Mouse (Mus musculus) left cerebral cortex, postnatal 14 days (tissue): ENCODE results near the gene Rhoc. TPM values are rescaled to one million over a fixed set of nuclear protein-coding genes. Genes with fewer than 3 reads are reported as not detected.

Source experiments
- DNase-seq, 2 experiments: peaks; one replicate each; pipeline ENCODE4 v3.0.0; 2021 to 2022; ENCODE audit warnings: low spot score in 2 of 2, mixed read lengths in 1 of 2
- intact Hi-C: fragments of 180-260 bp; cut with DNase I; formaldehyde crosslinking; loops from one replicate; pipeline ENCODE4 v1.15.1; 2025
- total RNA-seq, 2 experiments: library from RNA; stranded (reverse); gene quantifications; 2 replicates each; pipeline ENCODE4 v1.2.3; 2021

The Rhoc gene
- total RNA-seq, 2 experiments from 2014 or later, result 35.2 to 36.6 TPM

DNA sequence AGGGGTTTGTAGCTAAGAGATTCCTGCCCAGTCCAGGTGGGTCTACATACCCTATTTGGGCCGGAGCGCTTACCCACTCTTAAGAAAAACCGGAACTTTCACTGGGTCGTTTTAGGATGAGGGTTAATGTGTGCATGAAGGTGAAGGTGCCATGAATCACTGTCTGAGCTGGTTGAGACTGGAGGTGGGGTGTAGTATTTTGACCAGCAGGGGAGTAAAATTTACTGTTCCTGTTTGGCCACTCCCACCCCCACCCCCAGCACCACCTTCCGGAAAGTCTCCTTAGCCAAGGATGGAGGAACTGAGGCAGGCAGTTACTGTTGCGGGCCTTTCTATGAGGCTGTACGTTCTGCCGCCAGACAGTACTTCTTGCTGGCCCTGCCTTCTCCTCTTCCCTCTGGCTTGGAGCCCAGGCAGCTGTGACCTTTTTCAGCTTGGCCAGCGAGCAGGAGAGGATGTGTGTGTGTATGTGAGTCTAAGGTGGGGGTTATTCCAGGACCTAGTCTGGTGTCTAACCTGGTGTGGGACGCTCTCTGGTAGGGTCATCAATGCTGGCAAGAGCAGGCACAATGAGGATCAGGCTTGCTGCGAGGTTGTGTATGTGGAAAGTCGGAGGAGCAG lies 6.0 kb upstream of the Rhoc start:
- no peak for DNase-seq
- intact Hi-C loops, result loop anchor here (5.0 kb wide), 1 partner anchor 280 kb away; no protein-coding TSS in a partner anchor

DNA sequence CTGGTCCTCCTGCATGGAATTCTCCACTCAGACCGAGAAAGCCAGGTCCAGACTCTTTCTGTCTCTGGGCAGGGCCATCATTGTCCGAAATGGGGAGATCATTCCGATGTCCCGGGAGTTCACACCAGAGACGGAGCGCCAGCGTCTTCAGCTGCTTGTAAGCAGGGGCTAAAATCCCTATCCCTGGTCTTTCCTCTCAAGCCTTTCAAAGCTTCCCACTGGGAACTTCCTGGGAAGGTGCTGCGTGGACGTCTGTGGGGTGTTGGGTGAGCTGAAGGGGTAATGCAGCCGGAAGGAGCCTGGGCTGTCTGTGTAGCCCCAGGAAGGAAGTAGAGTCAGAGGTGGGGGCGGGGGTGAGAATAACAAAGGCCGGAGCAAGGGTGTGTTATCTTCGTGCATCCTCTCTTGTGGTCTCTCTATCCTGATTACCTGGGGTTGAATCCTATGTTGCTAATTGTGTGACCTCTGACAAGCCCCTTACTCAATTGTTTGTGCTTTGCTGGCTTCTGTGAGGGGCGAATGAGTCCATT lies 4.1 kb upstream of the Rhoc start:
- intact Hi-C loops, result loop anchor here (5.0 kb wide), 1 partner anchor 278 kb away; no protein-coding TSS in a partner anchor
- DNase-seq, result no peak

DNA sequence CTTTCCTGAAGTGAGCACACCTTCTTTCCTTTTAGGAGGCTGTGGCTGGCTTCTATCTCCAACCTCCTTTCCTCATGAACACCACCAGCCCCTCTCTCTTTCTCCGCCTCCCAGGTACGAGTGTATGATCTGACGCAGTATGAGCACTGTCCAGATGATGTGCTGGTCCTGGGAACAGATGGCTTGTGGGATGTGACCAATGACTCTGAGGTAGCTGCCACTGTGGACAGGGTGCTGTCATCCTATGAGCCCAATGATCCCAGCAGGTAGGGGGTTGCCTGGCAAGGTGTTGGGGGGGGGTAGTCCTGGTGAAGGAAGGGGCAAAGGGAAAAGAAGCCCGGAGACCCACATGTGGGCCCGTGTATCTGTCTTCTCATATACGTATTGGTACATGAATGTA lies 2.9 kb upstream of the Rhoc start:
- intact Hi-C loops, result no loop called here
- no peak for DNase-seq

DNA sequence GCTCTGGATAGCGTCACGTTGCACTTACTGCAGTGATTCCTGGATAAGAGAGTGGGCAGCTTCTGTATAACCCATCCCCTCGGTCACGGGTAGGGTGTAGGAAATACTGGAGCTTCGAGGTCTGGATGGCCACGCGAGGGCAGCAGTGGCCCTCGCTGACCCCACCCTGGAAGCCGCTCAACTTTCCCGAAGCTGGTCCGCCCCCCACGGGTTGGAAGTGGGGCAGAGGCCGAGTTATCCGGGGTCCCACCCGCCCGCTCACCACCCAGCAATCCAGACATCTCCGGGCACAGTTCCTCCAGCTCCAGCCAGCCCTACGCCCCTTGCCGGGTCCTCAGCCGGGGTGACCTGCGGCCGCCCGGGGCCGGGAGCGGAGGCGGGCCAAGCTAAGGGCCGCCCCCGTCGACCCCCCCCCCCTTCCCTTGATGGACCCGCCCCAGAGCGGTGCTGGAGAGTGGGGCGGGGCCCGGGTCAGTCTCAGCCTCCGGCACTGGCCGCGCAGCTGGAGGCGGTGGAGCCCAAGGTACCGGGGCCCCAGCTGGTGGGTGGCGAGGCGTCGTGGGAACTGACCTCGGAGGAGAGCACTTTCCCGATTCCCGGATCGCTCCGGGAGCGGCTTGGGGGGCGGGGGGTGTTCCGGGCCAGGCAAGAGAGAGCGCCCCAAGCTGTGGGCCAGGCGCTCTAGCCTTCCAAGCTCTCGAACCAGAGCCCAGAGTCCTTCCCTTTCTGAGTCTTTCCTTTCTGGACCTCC lies 561 bp downstream of the Rhoc start:
- intact Hi-C loops, result no loop called here
- DNase-seq, result peak; percentile 59 to 62

- no peak for DNase-seq
- intact Hi-C loops, result no loop called here
Observed at GRCm38 (mm10) chr3:104789312-104789605, 1.1 kb downstream of the Rhoc start.

- intact Hi-C loops, result loop anchor here (5.0 kb wide), 1 partner anchor 72 kb away; the partner anchor contains the start of genes Capza1 and St7l
- DNase-seq, result peak in 1 of 2 experiments; percentile 19
Observed at GRCm38 (mm10) chr3:104789822-104790221, 1.6 kb downstream of the Rhoc start.

GRCm38 (mm10) chr3:104790401-104790937 lies 2.3 kb downstream of the Rhoc start:
- peak; percentile 68 to 72 for DNase-seq
- intact Hi-C loops, result loop anchor here (5.0 kb wide), 1 partner anchor 72 kb away; the partner anchor contains the start of genes Capza1 and St7l

DNA sequence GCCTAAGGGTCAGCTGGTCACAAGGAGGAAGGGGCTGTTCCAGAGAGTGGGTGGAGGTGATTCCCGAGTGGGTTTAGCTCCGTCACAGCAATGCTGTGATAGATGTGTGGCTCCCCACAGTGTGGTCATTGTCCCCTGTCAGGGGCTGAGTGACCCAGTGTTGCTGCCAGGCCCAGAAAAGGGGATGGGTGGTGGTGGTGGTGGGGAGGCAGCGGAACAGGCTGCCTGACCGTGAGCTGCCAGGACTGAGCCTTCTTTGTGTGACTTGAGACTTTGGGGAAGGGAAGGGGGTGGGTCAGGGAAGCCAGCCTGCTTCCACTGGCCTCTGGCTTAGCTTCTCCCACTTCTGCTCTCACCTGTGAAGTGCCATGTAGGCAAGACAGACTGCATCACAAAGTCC lies 2.8 kb downstream of the Rhoc start:
- intact Hi-C loops, result loop anchor here (5.0 kb wide), 1 partner anchor 71 kb away; the partner anchor contains the start of genes Capza1 and St7l
- peak in 1 of 2 experiments; percentile 13 for DNase-seq

- DNase-seq, result peak in 1 of 2 experiments; percentile 31
- intact Hi-C loops, result loop anchor here (5.0 kb wide), 1 partner anchor 71 kb away; the partner anchor contains the start of genes Capza1 and St7l
Observed at GRCm38 (mm10) chr3:104791671-104792070, 3.5 kb downstream of the Rhoc start.

GRCm38 (mm10) chr3:104792360-104793270 lies 4.4 kb downstream of the Rhoc start:
- intact Hi-C loops, result loop anchor here (5.0 kb wide), 1 partner anchor 70 kb away; the partner anchor contains the start of genes Capza1 and St7l

DNA sequence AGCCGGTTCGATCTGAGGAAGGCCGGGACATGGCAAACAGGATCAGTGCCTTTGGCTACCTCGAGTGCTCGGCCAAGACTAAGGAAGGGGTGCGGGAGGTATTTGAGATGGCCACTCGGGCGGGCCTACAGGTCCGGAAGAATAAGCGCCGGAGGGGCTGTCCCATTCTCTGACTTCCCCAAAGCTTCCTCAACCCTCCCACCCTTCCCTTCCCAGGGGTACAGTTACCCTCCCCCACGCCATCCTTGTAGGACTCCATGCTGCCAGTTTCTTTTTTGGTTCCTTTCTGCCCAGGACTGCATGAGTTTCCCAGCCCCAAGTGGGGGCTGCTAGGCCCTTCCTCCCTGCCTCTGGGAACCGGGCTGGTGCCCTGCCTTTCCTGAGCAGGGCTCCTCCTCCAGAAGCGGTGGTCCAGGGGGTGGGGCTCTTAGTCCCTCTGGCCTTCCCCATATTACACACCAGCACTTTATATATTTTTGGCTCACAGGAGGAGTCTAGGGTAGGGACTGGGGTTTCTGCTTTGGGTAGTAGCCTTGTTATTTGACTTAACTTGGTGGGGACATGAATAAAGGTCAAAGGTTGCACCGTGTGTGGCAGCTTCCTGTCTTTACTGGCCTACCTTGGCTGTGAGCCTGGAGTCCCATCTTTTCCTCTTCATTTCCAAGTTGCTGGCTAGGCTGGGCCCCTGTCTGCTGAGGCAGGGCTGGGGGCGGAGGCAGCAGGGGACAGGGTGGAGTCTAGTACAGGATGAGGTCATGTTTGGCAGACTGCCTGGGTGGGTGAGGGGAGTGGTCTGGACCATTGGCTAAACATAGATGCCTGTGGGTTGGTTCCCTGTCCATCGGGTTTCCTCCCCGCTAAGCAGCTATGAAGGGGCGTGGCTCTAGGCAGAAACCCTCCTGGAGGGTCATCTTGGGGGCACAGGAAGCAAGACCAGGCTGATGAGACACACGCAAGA lies 6.0 kb downstream of the Rhoc start:
- intact Hi-C loops, result loop anchor here (5.0 kb wide), 1 partner anchor 68 kb away; the partner anchor contains the start of genes Capza1 and St7l
- peak; percentile 81 to 93 for DNase-seq

More at GRCm38 (mm10) chr3:104792360-104793270, 4.4 kb downstream of the Rhoc start:
- no peak for DNase-seq

DNA sequence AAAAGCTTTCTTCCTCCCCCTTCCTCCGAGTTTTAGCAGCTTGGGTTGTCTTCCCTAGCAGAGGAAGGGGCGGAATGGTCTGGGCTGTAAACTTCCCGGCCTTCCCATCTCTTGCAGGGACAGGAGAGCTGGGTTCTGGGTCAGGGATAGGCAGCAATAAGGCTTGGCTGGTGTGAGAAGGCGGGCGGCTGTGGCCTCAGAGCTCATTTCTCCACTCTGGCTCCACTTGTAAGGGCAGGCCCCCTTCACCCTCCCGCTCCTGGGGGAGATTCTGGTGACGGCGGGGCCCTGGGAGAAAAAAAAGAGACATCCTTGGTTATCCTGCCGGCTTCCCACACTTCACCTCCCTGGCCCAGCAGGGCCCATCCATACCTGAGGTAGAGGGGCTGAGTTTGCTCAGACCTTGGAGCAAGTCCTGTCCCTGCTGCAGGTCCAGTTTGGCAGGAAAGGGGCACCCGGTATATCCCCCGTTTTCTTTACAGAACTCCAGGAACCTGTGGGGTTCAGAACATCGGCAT lies 6.8 kb downstream of the Rhoc start:
- intact Hi-C loops, result loop anchor here (5.0 kb wide), 1 partner anchor 67 kb away; the partner anchor contains the start of genes Capza1 and St7l
- no peak for DNase-seq

GRCm38 (mm10) chr3:104795661-104796340 lies 7.6 kb downstream of the Rhoc start:
- intact Hi-C loops, result no loop called here
- no peak for DNase-seq

DNA sequence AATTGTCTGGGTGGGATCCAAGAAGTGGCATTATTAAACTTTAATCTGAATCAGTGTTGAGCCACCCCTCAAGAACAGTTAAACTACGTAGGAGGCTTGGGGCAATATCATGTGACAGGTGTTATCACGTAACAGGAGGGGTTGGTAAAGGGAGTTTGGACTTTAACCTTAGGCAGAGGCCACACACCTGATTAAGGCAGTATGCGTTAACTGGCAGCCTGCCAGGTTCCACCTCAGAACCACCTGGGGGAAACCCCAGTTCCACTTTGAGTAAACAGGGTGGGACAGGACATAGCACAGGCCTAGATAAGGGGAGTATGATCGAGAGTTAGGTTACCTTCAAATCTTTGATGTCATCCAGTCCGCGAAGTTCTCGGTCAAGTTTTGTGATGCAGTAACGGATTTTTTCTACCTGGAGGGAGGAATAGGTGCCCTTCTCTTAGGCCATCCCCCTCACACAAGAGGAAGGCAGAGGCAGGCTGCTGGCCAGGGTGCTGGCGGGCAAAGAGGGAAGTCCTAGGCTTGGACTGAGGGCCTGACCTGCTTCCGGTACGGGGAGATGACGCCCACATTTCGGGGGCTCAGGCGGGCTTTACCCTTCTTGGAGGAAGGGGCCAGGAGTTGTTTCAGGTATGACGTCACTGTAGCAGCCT lies 8.4 kb downstream of the Rhoc start:
- no peak for DNase-seq
- intact Hi-C loops, result no loop called here

DNA sequence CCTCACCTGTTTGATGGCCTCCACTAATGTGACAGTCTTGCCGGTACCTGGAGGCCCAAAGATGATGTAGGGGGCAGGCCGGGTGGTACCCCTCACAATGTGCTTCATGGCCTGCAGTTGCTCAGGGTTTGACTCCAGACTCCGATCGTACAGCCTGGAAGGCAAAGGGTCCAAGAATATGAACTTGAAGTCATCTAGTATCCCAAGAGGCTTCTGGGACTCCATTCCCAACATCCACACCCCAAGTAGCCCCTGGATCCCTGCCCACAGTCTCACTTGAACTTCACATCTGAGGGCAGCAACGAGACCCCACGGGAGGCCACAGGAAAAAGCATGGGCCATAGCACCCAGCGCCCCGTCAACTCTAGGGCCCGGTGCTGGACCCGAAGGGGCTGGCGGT lies 12.5 kb downstream of the Rhoc start:
- no peak for DNase-seq
- intact Hi-C loops, result no loop called here

DNA sequence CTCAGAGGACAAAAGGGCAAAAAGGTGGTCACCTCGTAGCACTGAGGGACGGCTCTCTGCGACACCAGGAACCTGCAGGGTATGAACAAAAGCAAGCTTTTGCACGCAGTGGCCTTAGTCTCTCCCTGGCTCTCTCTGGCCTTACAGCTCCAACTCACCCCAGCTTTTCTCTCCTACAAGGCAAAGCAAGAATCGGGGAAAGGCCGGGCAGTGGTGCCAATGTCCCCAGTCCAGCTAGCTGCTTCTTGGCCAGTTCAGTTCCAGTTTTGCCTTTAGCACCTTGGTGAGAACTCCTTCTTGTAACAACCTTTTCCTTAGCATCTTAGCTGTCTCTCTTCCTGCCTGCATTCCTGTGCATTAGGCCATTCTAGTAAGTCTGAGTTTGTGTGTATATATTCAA lies 13.3 kb downstream of the Rhoc start:
- DNase-seq, result no peak
- intact Hi-C loops, result no loop called here

DNA sequence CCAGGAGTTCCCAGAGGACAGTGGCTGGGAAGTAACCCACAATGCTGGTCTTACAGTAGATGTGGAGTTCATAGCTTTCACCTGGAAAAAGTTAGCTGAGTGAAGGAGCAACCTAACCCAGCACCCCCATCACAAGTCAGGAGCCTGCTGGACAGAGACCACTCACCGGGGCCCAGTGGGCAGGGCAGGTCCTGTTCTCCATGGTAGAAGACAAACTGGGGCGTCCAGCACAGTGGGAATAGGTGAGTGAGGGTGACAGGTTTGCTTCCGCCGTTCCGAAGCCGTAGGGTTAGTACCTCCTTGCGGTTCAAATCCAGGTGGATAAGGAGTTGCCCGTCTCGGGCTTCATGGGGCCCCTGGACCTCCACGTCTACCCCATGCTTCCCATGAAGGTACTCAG lies 16.1 kb downstream of the Rhoc start:
- intact Hi-C loops, result no loop called here

More for the DNA sequence above, 16.1 kb downstream of the Rhoc start:
- DNase-seq, result no peak
